Mouse (Mus musculus): ENCODE data around the gene Ppm1m.

GRCm38 (mm10) chr9:106202819-106203636 is 3.5 kb upstream of the Ppm1m start, which contains the start of gene Twf2:
- TF ChIP-seq CTCF (IDR thresholded peaks at IDR 0.05; ENCODE audit: control insufficient read depth, insufficient read depth, insufficient read length) (no peak), USF1 (IDR thresholded peaks at IDR 0.05; ENCODE audit: low read depth) (no peak), MYOD1 (IDR thresholded peaks at IDR 0.05; ENCODE audit: control insufficient read depth, insufficient read length, low read depth) (no peak), MYOG (IDR thresholded peaks at IDR 0.05; ENCODE audit: control insufficient read depth, extremely low read depth, insufficient read length) (no peak)

Measured in C2C12 (cell line).